24 mouse cellular contexts compared by ENCODE assay signal in genomic region chr7:82330860-82331259, GRCm38 (mm10). TPM values are rescaled to one million over a fixed set of nuclear protein-coding genes. Genes with fewer than 3 reads are reported as not detected.
DNase-seq lines count a peak whose midpoint lies in the region; ATAC-seq and TF ChIP-seq lines count a peak whose summit lies in the region.
"Had no signal": no experiment of that assay in that cellular context is flagged by ENCODE, and none has a peak within 500 bp of the region (broad histone marks: within the 10 kb centered on the region; RNA-seq: fewer than 3 reads in every experiment).

No protein-coding gene starts in this region.

- WGBS in heart, embryonic 10.5 days: 64% methylated on average over 6 of the region's 6 CpGs
- WGBS in limb, embryonic 10.5 days: 77% methylated on average over 6 of the region's 6 CpGs
- whole genome bisulfite sequencing in stomach, postnatal 0 days: 54% methylated on average over 6 of the region's 6 CpGs

- H3K27me3 ChIP-seq in heart, embryonic 10.5 days (ENCODE audit: insufficient read depth, poor library complexity, severe bottlenecking): peaks cover 47% of the 10 kb centered on the region
- H3K27me3 ChIP-seq in CH12.LX (replicated peaks): peaks cover 2% of the 10 kb centered on the region
- H3K27me3 ChIP-seq in limb, embryonic 10.5 days (ENCODE audit: low read depth, poor library complexity, severe bottlenecking): peaks cover 36% of the 10 kb centered on the region
- H3K27me3 ChIP-seq in stomach, postnatal 0 days (ENCODE audit: control insufficient read depth, insufficient read depth, low read length): no peaks in the 10 kb centered on the region; the same call in 1 of the 2 replicates

- intact Hi-C loops in heart, postnatal 10 days (cut with DNase I): loop anchor here (10.0 kb wide), 1 partner anchor 274 kb away; no protein-coding TSS in a partner anchor

- ATAC-seq in stomach, postnatal 0 days (ENCODE audit: low FRiP score, low TSS enrichment): peak; percentile 54; the same call in 1 of the 2 replicates
- ATAC-seq: activated CD4-positive, CD25-positive, alpha-beta regulatory T cell, adult 4 months; CD4-positive, CD25-positive, alpha-beta regulatory T cell, adult 4 months; forebrain, embryonic 16.5 days; intestine, embryonic 16.5 days; Patski had no signal

- H3K9me3 ChIP-seq in heart, embryonic 10.5 days: no peaks in the 10 kb centered on the region
- peaks cover 3% of the 10 kb centered on the region for H3K9me3 ChIP-seq in CH12.LX (replicated peaks; ENCODE audit: low read length)
- no peaks in the 10 kb centered on the region for H3K9me3 ChIP-seq in limb, embryonic 10.5 days (replicated peaks)
- H3K9me3 ChIP-seq in stomach, postnatal 0 days (ENCODE audit: control insufficient read depth, low read length): no peaks in the 10 kb centered on the region
- H3K9me3 ChIP-seq: embryonic facial prominence, embryonic 12.5 days; heart, embryonic 12.5 days; hindbrain, embryonic 15.5 days had no signal

- dilution Hi-C loops in CH12.LX (cut with MboI; ENCODE audit: extremely low pct_ligation_motif_present, extremely low pct_unique_long_range_greater_than_20kb, low sequenced_read_pairs): no loop called here

- no peak overlapping the region for H3K4me3 ChIP-seq in heart, embryonic 10.5 days
- H3K4me3 ChIP-seq in CH12.LX (replicated peaks in 1 of 3; ENCODE audit: low read depth in 2 of 3, low read length in 2 of 3, poor library complexity in 1 of 3): no peak overlapping the region
- H3K4me3 ChIP-seq in limb, embryonic 10.5 days: no peak overlapping the region
- H3K4me3 ChIP-seq in stomach, postnatal 0 days (ENCODE audit: low read depth, low read length): no peak overlapping the region
- H3K4me3 ChIP-seq: embryonic facial prominence, embryonic 12.5 days; heart, embryonic 12.5 days; hindbrain, embryonic 15.5 days had no signal

- in situ Hi-C loops in CH12.LX (cut with MboI; ENCODE audit: low pct_ligation_motif_present, low pct_unique_long_range_greater_than_20kb, low sequenced_read_pairs): no loop called here

- no peaks in the 10 kb centered on the region for H3K79me2 ChIP-seq in CH12.LX (replicated peaks; ENCODE audit: control insufficient read depth, extremely low read depth, insufficient read depth, poor library complexity, severe bottlenecking)

- H3K36me3 ChIP-seq in heart, embryonic 10.5 days: no peaks in the 10 kb centered on the region
- H3K36me3 ChIP-seq in CH12.LX (replicated peaks in 1 of 2; ENCODE audit: control insufficient read depth in 1 of 2, insufficient read depth in 1 of 2, low read length in 1 of 2): no peaks in the 10 kb centered on the region
- no peaks in the 10 kb centered on the region for H3K36me3 ChIP-seq in limb, embryonic 10.5 days
- no peaks in the 10 kb centered on the region for H3K36me3 ChIP-seq in stomach, postnatal 0 days (ENCODE audit: control insufficient read depth, insufficient read depth, low read length)
- H3K36me3 ChIP-seq: embryonic facial prominence, embryonic 12.5 days; heart, embryonic 12.5 days; hindbrain, embryonic 15.5 days had no signal

- TF ChIP-seq RAD21 in CH12.LX (IDR thresholded peaks at IDR 0.05; ENCODE audit: low read depth, low read length): no peak

- no peak overlapping the region for H3K27ac ChIP-seq in heart, embryonic 10.5 days
- H3K27ac ChIP-seq in CH12.LX (ENCODE audit: insufficient read depth, low read depth): no peak overlapping the region
- H3K27ac ChIP-seq in limb, embryonic 10.5 days: no peak overlapping the region
- no peak overlapping the region for H3K27ac ChIP-seq in stomach, postnatal 0 days (replicated peaks)
- H3K27ac ChIP-seq: embryonic facial prominence, embryonic 12.5 days; hindbrain, embryonic 15.5 days had no signal

- H3K4me1 ChIP-seq in heart, embryonic 10.5 days: peaks cover 9% of the 10 kb centered on the region
- peaks cover 0 to 7% of the 10 kb centered on the region in 2 experiments; a peak in 1 of 4 replicates for H3K4me1 ChIP-seq in CH12.LX (ENCODE audit: control insufficient read depth in 1 of 2, insufficient read depth in 2 of 2)
- H3K4me1 ChIP-seq in limb, embryonic 10.5 days: peaks cover 11% of the 10 kb centered on the region
- H3K4me1 ChIP-seq in stomach, postnatal 0 days (replicated peaks; ENCODE audit: control insufficient read depth, insufficient read depth): no peaks in the 10 kb centered on the region

- no peak overlapping the region for H3K9ac ChIP-seq in CH12.LX (ENCODE audit: insufficient read depth, low read depth)
- H3K9ac ChIP-seq in stomach, postnatal 0 days (ENCODE audit: low read length): no peak overlapping the region
- H3K9ac ChIP-seq: embryonic facial prominence, embryonic 12.5 days; heart, embryonic 12.5 days; hindbrain, embryonic 15.5 days had no signal

- TF ChIP-seq POLR2A in CH12.LX (IDR thresholded peaks at IDR 0.05; ENCODE audit: low read depth, low read length): no peak

- no peak overlapping the region for H3K4me2 ChIP-seq in CH12.LX (ENCODE audit: insufficient read depth, low read depth, poor library complexity, severe bottlenecking)
- H3K4me2 ChIP-seq in stomach, postnatal 0 days (replicated peaks; ENCODE audit: low read depth): no peak overlapping the region
- H3K4me2 ChIP-seq: embryonic facial prominence, embryonic 12.5 days; heart, embryonic 12.5 days; hindbrain, embryonic 15.5 days had no signal

- no peak for TF ChIP-seq CTCF in CH12.LX (conservative IDR thresholded peaks at IDR 0.05 in 1 of 2, IDR thresholded peaks at IDR 0.05 in 1 of 2; ENCODE audit: low read depth in 2 of 2, low read length in 2 of 2)
- TF ChIP-seq CTCF in stomach, postnatal 0 days (IDR thresholded peaks at IDR 0.05; ENCODE audit: low read depth): no peak

- TF ChIP-seq EP300 in CH12.LX (IDR thresholded peaks at IDR 0.05; ENCODE audit: low read length): 0 out of 2 replicates have a peak, but pooled peaks have one; percentile 18
- no peak for TF ChIP-seq EP300 in stomach, postnatal 0 days (optimal IDR thresholded peaks at IDR 0.05)

- DNase-seq in heart, embryonic 10.5 days (ENCODE audit: low spot score): peak; percentile 27
- DNase-seq in heart, postnatal 10 days: no peak
- peak; percentile 31 for DNase-seq in CH12.LX (ENCODE audit: extremely low read depth)
- peak; percentile 12 for DNase-seq in limb, embryonic 10.5 days (ENCODE audit: low spot score)
- DNase-seq in stomach, postnatal 0 days (ENCODE audit: low spot score): peak; percentile 14
- no peak for DNase-seq in layer of hippocampus, postnatal 25 days (ENCODE audit: extremely low spot score in 1 of 2, low spot score in 1 of 2)
- no peak for DNase-seq in cerebellum, adult 11 months
- DNase-seq in cerebellum, adult 9-10 months: no peak
- DNase-seq: adrenal gland, postnatal 14 days; B cell, adult 2 months; cerebellum, adult 18-20 months; cerebellum, postnatal 10 days; embryo, embryonic 11 days; gastrocnemius, postnatal 25 days; heart, postnatal 36 days had no signal

TF ChIP-seq in CH12.LX, 34 proteins besides CTCF, POLR2A, EP300 and RAD21:
- TF ChIP-seq IRF4 (IDR thresholded peaks at IDR 0.05; ENCODE audit: low read depth, low read length) (0 out of 2 replicates have a peak, but pooled peaks have one; percentile 22), CHD1 (IDR thresholded peaks at IDR 0.05; ENCODE audit: low read depth, low read length) (no peak)

RNA-seq across cellular contexts. Expression of gene Adamtsl3, which starts 4.6 kb away (rescaled TPM):
- 0.06 and 0.22 TPM in 2 replicates for polyA plus RNA-seq in heart, embryonic 10.5 days (2016; fragmentation: Nextera tagmentation; extraction: Ambion mirVana)
- total RNA-seq in heart, postnatal 10 days (2021): 10 to 100 TPM; 11.9 to 12.4 TPM
- total RNA-seq in CH12.LX (2012; rRNA removed): not detected in 2 replicates
- total RNA-seq in CH12.LX (2014; rRNA removed): not detected in 2 replicates
- polyA plus RNA-seq in CH12.LX (2012; ENCODE audit: insufficient read length, low read depth): not detected in 2 replicates
- polyA plus RNA-seq in limb, embryonic 10.5 days (2016; fragmentation: Nextera tagmentation; extraction: Ambion mirVana): 0.11 and 0.81 TPM in 2 replicates
- 2.2 and 2.3 TPM in 2 replicates for polyA plus RNA-seq in stomach, postnatal 0 days (2015; fragmentation: Nextera tagmentation; extraction: Ambion mirVana)
- total RNA-seq in layer of hippocampus, postnatal 25 days (2021): 1 to 10 TPM; 1.5 to 1.8 TPM
- total RNA-seq: MEL had no signal
- polyA plus RNA-seq: CD4-positive, CD25-positive, alpha-beta regulatory T cell, adult 4 months had no signal

Comparison
In these comparisons a context has a peak if more than half of its experiments do, and no peak if none do; other contexts are left out.
1. DNase-seq: peak in heart, embryonic 10.5 days (single experiment), CH12.LX (single experiment), limb, embryonic 10.5 days (single experiment) and stomach, postnatal 0 days (single experiment); none in heart, postnatal 10 days (0 of 2), layer of hippocampus, postnatal 25 days (0 of 2), cerebellum, adult 11 months (single experiment) and cerebellum, adult 9-10 months (single experiment).